Mouse (Mus musculus) ovary, postnatal 14 days (tissue): ENCODE measurements at regions not wholly inside any gene's neighbourhood (a gene's known extent, or its start where the extent isn't known, plus 50 kb on each side); places are given as distances from the start of the nearest gene placed in this dataset.
A peak's percentile ranks its signal among the peaks of the same experiment; 100 is the strongest.
"Not testable (repeated sequence)": the region's sequence is repeated elsewhere in the genome, so short reads cannot be mapped to it uniquely, and the experiment has no call there.

Experiments
- DNase-seq: peaks from one replicate; pipeline ENCODE4 v3.0.0; 2022; ENCODE audit warnings: low spot score

- no peak for DNase-seq
These were observed 826.2 kb upstream of the 4930452B06Rik start for GRCm38 (mm10) chr14:9492228-9492627.

DNA sequence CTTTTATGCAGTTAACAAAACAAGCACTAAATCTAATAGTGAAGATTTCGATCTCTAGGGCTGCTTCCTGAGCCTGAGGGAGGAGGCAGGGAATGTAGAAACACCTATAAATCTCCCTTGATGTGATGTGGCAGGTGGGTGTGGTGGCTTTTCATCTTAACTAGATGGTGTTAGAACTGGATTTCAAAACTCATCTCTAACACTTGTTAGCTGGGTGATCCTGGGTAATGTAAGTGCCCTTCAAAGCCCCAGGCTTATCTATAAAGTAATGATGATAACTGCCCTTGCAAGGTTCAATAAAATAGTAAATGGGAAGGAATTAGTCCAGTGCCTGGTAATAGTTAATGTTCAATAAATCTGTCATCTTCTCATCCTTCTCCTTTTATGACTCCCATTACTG, 822.5 kb upstream of the 4930452B06Rik start:
- DNase-seq: no peak

GRCm38 (mm10) chr14:9478981-9479380, 812.9 kb upstream of the 4930452B06Rik start:
- no peak for DNase-seq

DNA sequence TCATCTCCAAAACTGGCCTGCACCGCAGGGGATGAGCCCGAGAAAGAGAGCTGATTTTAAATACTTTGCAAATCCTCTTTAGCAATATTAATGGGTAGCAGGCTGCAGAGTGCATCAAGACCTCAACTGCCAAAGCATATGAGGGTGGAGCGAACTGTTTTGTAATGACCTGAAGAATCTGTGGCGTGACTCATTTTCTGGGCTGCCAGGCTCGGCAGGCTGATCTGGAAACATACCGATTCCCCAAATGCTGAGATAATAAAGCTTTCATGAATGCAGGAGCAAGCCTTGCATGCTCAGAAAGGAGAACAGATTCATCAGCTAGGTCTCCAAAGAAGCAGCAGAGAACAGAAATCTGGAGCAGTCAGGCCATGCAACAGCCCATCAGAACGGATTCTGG, 809.1 kb upstream of the 4930452B06Rik start:
- DNase-seq: no peak

- no peak for DNase-seq
These were observed 803.6 kb upstream of the 4930452B06Rik start for GRCm38 (mm10) chr14:9469686-9470085.

DNA sequence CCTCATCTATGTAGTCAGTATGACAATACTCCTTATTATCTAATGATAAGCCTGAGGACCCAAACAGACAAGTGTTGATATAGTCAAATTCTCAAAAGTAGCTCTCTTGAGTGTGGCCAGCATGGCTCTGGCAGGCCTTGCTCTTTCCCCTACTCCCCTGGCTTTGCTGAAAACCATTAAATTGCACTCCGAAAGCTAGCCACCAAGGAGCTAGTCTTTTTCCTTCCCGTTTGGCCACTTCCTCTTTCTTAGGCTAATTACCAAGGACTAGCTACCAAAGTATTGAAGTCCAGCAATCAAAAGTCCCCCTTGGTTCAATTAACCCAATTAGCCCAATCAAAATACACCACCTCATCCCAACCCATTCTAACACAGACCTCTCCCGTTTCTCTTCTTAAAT, 802.6 kb upstream of the 4930452B06Rik start:
- DNase-seq: no peak

- DNase-seq: no peak
These were observed 801.8 kb upstream of the 4930452B06Rik start for GRCm38 (mm10) chr14:9467690-9468458.

GRCm38 (mm10) chr14:9460006-9460405, 794.0 kb upstream of the 4930452B06Rik start:
- no peak for DNase-seq

DNA sequence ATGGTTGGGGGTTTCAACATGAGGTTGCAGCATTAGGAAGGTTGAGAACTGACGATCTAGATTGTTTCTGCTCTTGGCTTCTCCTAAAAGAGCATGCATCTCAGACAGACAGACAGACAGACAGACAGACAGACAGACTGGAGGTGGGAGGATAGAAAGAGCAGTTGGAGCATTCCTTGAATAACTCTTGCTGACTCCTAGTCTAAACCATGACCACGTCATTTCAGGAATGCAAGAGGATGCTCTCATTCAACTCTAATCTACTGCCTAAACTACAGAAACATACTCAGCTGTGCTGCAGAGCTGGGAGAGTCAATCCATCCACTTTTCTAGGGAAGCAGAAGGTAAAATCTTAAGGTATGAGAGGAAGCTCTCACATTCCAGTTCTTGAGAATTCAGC, 792.8 kb upstream of the 4930452B06Rik start:
- DNase-seq: no peak

DNA sequence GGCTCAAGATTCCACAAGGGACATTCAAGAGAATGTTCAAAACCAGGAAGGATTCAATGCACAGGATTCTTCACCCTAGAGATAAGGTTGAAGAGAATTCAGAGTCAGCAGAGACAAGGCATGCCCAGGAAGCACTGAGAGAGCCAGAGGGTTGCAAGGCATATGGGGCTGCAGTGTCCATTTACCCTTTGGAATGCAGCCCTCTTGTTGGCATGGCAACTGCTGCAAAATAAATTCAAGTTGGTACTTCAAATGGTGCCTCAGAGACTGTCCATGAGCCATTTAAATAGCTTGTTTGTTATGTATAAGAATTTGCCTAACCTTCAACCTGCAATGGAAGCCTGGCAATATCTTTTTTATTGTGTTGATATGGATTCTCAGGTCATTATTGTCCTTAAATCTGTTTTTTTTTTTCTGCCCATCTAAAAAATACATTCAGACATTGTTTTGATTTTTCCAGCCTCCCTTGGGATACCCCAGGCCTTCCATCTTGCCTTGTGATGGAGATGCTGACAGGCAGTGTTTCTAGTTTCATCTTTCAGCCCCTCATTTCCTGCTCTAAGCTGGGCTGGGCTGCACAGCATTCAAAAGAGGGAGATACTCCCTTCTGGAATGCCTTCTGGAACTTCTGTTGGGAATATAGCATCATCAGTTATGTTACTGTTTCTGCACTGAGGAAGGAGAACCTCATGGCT, 791.9 kb upstream of the 4930452B06Rik start:
- no peak for DNase-seq

GRCm38 (mm10) chr14:9455986-9456385, 789.9 kb upstream of the 4930452B06Rik start:
- DNase-seq: no peak

DNA sequence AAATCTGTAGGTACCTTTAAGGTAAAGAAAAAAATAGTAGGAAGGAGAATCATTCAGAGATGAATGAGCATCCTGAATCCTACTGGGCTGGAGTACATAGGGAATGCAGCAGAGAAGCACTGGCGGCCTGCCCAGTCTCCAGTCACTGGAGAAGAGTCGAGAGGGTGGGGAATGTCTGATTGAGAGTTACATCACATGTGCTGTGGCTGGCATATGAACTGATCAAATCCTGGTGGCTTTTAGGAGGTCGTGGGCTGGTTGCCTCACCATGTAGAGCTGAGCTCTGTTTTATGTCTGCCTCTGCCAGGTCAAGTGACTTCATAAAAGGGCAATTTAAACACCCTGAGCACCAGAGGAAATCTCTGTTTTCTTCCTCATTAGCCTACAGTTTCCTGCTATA, 783.9 kb upstream of the 4930452B06Rik start:
- DNase-seq: peak; percentile 6

GRCm38 (mm10) chr14:9437896-9438295, 771.9 kb upstream of the 4930452B06Rik start:
- no peak for DNase-seq

GRCm38 (mm10) chr14:9435136-9435535, 769.1 kb upstream of the 4930452B06Rik start:
- no peak for DNase-seq

DNA sequence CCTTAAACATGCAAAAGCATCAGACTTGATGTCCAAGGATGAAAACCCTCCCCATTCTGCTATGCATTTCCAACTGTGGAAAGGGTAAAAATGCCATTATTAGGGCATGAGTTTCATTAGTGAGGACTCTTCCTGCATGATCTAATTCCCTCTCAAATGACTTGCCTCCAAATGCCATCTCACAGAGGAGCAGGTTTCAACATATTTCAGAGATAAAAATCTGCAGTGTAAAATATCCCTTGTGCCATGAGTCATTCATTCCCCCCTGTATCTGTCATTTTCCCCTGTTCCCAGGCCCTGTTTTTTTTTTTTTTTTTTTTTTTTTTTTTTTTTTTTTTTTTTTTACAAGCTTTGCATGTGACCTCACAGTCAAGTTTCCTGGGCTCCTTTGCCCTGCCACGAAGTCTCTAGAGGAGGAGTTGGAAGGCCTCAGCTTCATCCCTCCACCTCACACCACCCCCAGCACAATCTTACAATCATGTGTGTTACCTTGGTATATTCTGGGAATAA, 767.1 kb upstream of the 4930452B06Rik start:
- no peak for DNase-seq

GRCm38 (mm10) chr14:9431798-9432197, 765.8 kb upstream of the 4930452B06Rik start:
- DNase-seq: no peak

- DNase-seq: no peak
These were observed 745.9 kb upstream of the 4930452B06Rik start for GRCm38 (mm10) chr14:9411822-9412403.

GRCm38 (mm10) chr14:9403688-9404087, 737.6 kb upstream of the 4930452B06Rik start:
- DNase-seq: no peak

- DNase-seq: no peak
These were observed 734.8 kb upstream of the 4930452B06Rik start for GRCm38 (mm10) chr14:9400861-9401260.

GRCm38 (mm10) chr14:9393271-9393771, 727.3 kb upstream of the 4930452B06Rik start:
- peak; percentile 62 for DNase-seq

DNA sequence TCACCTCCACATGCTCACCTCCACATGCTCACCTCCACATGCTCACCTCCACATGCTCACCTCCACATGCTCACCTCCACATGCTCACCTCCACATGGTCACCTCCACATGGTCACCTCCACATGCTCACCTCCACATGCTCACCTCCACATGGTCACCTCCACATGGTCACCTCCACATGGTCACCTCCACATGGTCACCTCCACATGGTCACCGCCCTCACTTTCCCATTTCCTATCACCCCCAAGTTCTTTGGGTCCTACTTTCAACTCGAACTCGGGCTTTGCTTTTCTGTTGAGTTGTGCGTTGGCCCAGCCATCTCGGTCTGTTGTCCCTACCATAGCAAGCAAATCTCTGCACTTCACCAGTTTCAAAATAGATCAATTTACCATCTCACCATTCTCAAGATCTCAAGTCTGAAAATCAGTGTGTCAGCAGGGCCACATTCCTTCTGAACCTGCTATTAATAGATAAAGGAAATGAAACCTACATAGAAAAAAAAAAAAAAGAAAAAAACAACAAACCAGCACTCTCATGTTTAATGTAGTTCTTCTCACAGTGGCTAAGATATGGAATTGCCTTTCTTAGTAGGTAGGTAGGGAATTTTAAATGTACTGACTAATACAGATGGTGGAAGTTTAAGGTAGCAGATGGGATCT, 724.0 kb upstream of the 4930452B06Rik start:
- DNase-seq: not testable (repeated sequence)

DNA sequence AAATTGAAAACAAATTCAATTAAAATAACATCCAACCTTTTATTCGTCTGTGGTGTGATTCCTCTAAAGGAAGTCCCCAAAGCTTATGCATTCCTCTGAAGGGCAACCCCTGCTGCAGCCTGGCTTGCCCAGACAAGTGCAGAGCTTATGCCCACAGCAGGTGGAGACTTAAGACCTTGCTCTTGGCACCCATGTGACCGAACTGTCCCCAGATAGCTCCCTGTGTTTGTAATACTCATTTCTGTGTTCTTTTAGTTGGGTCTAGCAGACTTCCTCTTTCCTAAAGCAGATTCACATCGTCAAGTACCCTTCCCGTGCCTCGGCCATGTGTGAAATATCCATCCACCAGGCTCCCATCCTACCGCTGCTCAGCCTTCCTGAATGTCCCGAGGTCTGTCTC, 723.1 kb upstream of the 4930452B06Rik start:
- no peak for DNase-seq
